Mouse (Mus musculus) CH12.LX (cell line): ENCODE results near the gene Hnf1a. TPM values are rescaled to one million over a fixed set of nuclear protein-coding genes. Genes with fewer than 3 reads are reported as not detected.

ENCODE experiments used
- DNase-seq: peaks from one replicate; pipeline ENCODE4 v3.0.0-alpha.2; 2013; ENCODE audit errors: extremely low read depth
- H3K27ac ChIP-seq: 2 replicates; pipeline ENCODE4 v1.5.1; 2012; ENCODE audit warnings: low read depth, mild to moderate bottlenecking, control low read depth, moderate library complexity; ENCODE audit not compliant: insufficient read depth
- H3K27me3 ChIP-seq: replicated peaks from 2 replicates; pipeline ENCODE3; 2012; ENCODE audit warnings: inconsistent platforms
- H3K36me3 ChIP-seq, 2 experiments: replicated peaks in 1 of 2; 2 replicates each; pipeline versions ENCODE3 to v1.6.1; 2012; ENCODE audit warnings: inconsistent platforms in 1 of 2, low read length in 1 of 2, mild to moderate bottlenecking in 1 of 2, mixed read lengths in 1 of 2, moderate library complexity in 1 of 2; ENCODE audit not compliant: control insufficient read depth in 1 of 2, insufficient read depth in 1 of 2
- H3K4me1 ChIP-seq, 2 experiments: 2 replicates each; pipeline ENCODE4 v1.6.1; 2012; ENCODE audit warnings: inconsistent platforms in 1 of 2, moderate library complexity in 1 of 2; ENCODE audit not compliant: insufficient read depth in 2 of 2, control insufficient read depth in 1 of 2
- H3K4me2 ChIP-seq: 2 replicates; pipeline ENCODE4 v1.6.1; 2012; ENCODE audit warnings: low read depth, mild to moderate bottlenecking, control low read depth; ENCODE audit not compliant: poor library complexity, insufficient read depth, severe bottlenecking
- H3K4me3 ChIP-seq, 3 experiments: fragments of 150-350 bp in 1 of 3; sonication (generic) in 1 of 3; replicated peaks in 1 of 3; 2 replicates each; pipeline versions ENCODE3 to v1.5.1; 2011 to 2012; ENCODE audit warnings: low read depth in 2 of 3, low read length in 2 of 3, mild to moderate bottlenecking in 2 of 3, moderate library complexity in 2 of 3, control low read depth in 1 of 3, improper control_type of control experiment in 1 of 3, inconsistent platforms in 1 of 3, mixed read lengths in 1 of 3; ENCODE audit not compliant: poor library complexity in 1 of 3
- H3K79me2 ChIP-seq: replicated peaks from 2 replicates; pipeline ENCODE4 v1.6.1; 2012; ENCODE audit warnings: mild to moderate bottlenecking, moderate library complexity; ENCODE audit not compliant: control insufficient read depth, poor library complexity, insufficient read depth, severe bottlenecking; ENCODE audit errors: extremely low read depth
- H3K9ac ChIP-seq: 2 replicates; pipeline ENCODE4 v1.6.1; 2012; ENCODE audit warnings: low read depth, mild to moderate bottlenecking, control low read depth, moderate library complexity; ENCODE audit not compliant: insufficient read depth
- H3K9me3 ChIP-seq: replicated peaks from 2 replicates; pipeline ENCODE3; 2012; ENCODE audit warnings: low read length, inconsistent platforms, mixed read lengths
- CHD1 ChIP-seq: IDR thresholded peaks from 2 replicates; pipeline ENCODE4 v1.6.1; 2012; ENCODE audit warnings: low read depth, low read length, improper control_type of control experiment, inconsistent platforms
- CHD2 ChIP-seq: IDR thresholded peaks from 2 replicates; pipeline ENCODE4 v1.6.1; 2011; ENCODE audit warnings: low read length, improper control_type of control experiment
- EP300 ChIP-seq: IDR thresholded peaks from 2 replicates; pipeline ENCODE4 v1.6.1; 2011; ENCODE audit warnings: low read length, improper control_type of control experiment
- ETS1 ChIP-seq: conservative IDR thresholded peaks from 2 replicates; pipeline ENCODE4 v1.6.1; 2012; ENCODE audit warnings: low read depth, mild to moderate bottlenecking, inconsistent platforms, low read length, improper control_type of control experiment, moderate library complexity
- HCFC1 ChIP-seq: IDR thresholded peaks from 2 replicates; pipeline ENCODE4 v1.6.1; 2012; ENCODE audit warnings: low read depth, mild to moderate bottlenecking, inconsistent platforms, low read length, improper control_type of control experiment
- JUN ChIP-seq: IDR thresholded peaks from 2 replicates; pipeline ENCODE4 v1.6.1; 2011; ENCODE audit warnings: low read depth, mild to moderate bottlenecking, low read length, improper control_type of control experiment, moderate library complexity; ENCODE audit not compliant: insufficient read depth
- MAZ ChIP-seq: IDR thresholded peaks from 2 replicates; pipeline ENCODE4 v1.6.1; 2012; ENCODE audit warnings: low read depth, mild to moderate bottlenecking, inconsistent platforms, low read length, improper control_type of control experiment, moderate library complexity
- MYC ChIP-seq: IDR thresholded peaks from 2 replicates; pipeline ENCODE4 v1.6.1; 2011; ENCODE audit warnings: low read depth, mild to moderate bottlenecking, improper control_type of control experiment, low read length
- NELFE ChIP-seq: IDR thresholded peaks from 2 replicates; pipeline ENCODE4 v1.6.1; 2011; ENCODE audit warnings: low read depth, low read length, improper control_type of control experiment
- PAX5 ChIP-seq: IDR thresholded peaks from 2 replicates; pipeline ENCODE4 v1.6.1; 2012; ENCODE audit warnings: low read length, inconsistent platforms, mixed read lengths
- RAD21 ChIP-seq: IDR thresholded peaks from 2 replicates; pipeline ENCODE4 v1.6.1; 2011; ENCODE audit warnings: low read depth, mild to moderate bottlenecking, low read length, improper control_type of control experiment, moderate library complexity
- SMC3 ChIP-seq: IDR thresholded peaks from 2 replicates; pipeline ENCODE4 v1.6.1; 2011; ENCODE audit warnings: low read depth, low read length, improper control_type of control experiment
- TCF12 ChIP-seq: IDR thresholded peaks from 2 replicates; pipeline ENCODE4 v1.6.1; 2014; ENCODE audit warnings: low read depth, mild to moderate bottlenecking, inconsistent platforms, low read length, improper control_type of control experiment
- USF1 ChIP-seq: IDR thresholded peaks from 2 replicates; pipeline ENCODE4 v1.6.1; 2014; ENCODE audit warnings: low read depth, mild to moderate bottlenecking, inconsistent platforms, low read length, improper control_type of control experiment
- USF2 ChIP-seq: conservative IDR thresholded peaks from 2 replicates; pipeline ENCODE4 v1.6.1; 2011; ENCODE audit warnings: low read depth, low read length, improper control_type of control experiment
- ZMIZ1 ChIP-seq: IDR thresholded peaks from 2 replicates; pipeline ENCODE4 v1.6.1; 2012; ENCODE audit warnings: low read depth, mild to moderate bottlenecking, inconsistent platforms, low read length, improper control_type of control experiment
- dilution Hi-C: fragments of 300-500 bp; cut with MboI; formaldehyde crosslinking; loops from 2 replicates; pipeline ENCODE4 v1.14.3; 2020; ENCODE audit warnings: low sequenced_read_pairs; ENCODE audit not compliant: extremely low pct_unique_long_range_greater_than_20kb, extremely low pct_ligation_motif_present
- in situ Hi-C: fragments of 300-500 bp; cut with MboI; formaldehyde crosslinking; loops from 3 replicates; pipeline ENCODE4 v1.14.3; 2019; ENCODE audit warnings: low sequenced_read_pairs, low pct_ligation_motif_present, low pct_unique_long_range_greater_than_20kb, mixed read lengths
- polyA plus RNA-seq: library from polyadenylated mRNA; unstranded; fragments of >175 nt; gene quantifications from 2 replicates; pipeline ENCODE4 v1.2.1, GENCODE M21; 2012; ENCODE audit warnings: low read depth; ENCODE audit not compliant: insufficient read length
- total RNA-seq, 2 experiments: library from RNA; depleted of rRNA; stranded (reverse); fragments of 300-350 nt in 1 of 2; fragments of >200 nt in 1 of 2; gene quantifications; 2 replicates each; pipeline ENCODE4 v1.2.3; 2012 to 2014

The Hnf1a gene
- total and polyA plus RNA-seq, 3 experiments = not detected

GRCm38 (mm10) chr5:115018270-115018669, 47.4 kb upstream of the Hnf1a start:
- dilution Hi-C loops (no loop called here), in situ Hi-C loops (no loop called here)
- no peak overlapping the region for H3K4me2 ChIP-seq
- no peak overlapping the region for H3K9ac ChIP-seq
- no peaks in the 10 kb centered on the region for H3K9me3 ChIP-seq
- H3K4me1 ChIP-seq = peaks cover 12 to 48% of the 10 kb centered on the region in 2 experiments
- peaks cover 2 to 20% of the 10 kb centered on the region in 2 experiments for H3K36me3 ChIP-seq
- DNase-seq = no peak
- H3K27me3 ChIP-seq = no peaks in the 10 kb centered on the region
- no peak overlapping the region for H3K27ac ChIP-seq
- TF ChIP-seq PAX5 (no peak), NELFE (no peak), USF1 (no peak), TCF12 (no peak), SMC3 (no peak)
- peaks cover 76% of the 10 kb centered on the region for H3K79me2 ChIP-seq
- H3K4me3 ChIP-seq = no peak overlapping the region

DNA sequence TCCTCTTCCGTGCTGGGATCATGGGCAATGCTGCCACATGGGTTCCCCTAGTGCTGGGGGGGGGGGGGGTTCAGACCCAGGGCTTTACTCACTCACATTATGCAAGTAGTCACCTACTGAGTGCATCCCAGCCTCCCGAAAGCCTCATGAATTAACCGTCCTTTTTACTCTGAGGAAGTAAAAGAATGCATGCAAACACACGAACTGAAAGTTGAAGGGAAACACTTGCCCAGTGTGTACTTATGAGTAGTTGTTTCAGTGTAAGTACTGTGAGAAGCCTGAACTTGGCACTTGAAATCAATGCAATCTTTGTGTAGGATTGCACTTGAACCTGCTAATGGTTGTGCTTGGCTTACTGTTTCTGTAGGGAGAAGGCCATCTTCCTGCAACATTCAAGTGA, 44.2 kb upstream of the Hnf1a start:
- no peak overlapping the region for H3K4me3 ChIP-seq
- peaks cover 2 to 12% of the 10 kb centered on the region in 2 experiments for H3K36me3 ChIP-seq
- H3K27me3 ChIP-seq = no peaks in the 10 kb centered on the region
- H3K9ac ChIP-seq = no peak overlapping the region
- DNase-seq = no peak
- TF ChIP-seq PAX5 = no peak
- TF ChIP-seq ZMIZ1 = no peak
- TF ChIP-seq CHD1 = no peak
- TF ChIP-seq USF1 = no peak
- no peak for TF ChIP-seq JUN
- TF ChIP-seq EP300 = no peak
- TF ChIP-seq NELFE = no peak
- no peak for TF ChIP-seq ETS1
- no peak for TF ChIP-seq MYC
- TF ChIP-seq CHD2 = no peak
- H3K4me1 ChIP-seq = peaks cover 17 to 63% of the 10 kb centered on the region in 2 experiments
- peaks cover 70% of the 10 kb centered on the region for H3K79me2 ChIP-seq
- H3K4me2 ChIP-seq = peak overlapping the region; percentile 14; the same call in 1 of the 2 replicates
- no peak overlapping the region for H3K27ac ChIP-seq
- no peaks in the 10 kb centered on the region for H3K9me3 ChIP-seq
- in situ Hi-C loops (no loop called here), dilution Hi-C loops (no loop called here)

DNA sequence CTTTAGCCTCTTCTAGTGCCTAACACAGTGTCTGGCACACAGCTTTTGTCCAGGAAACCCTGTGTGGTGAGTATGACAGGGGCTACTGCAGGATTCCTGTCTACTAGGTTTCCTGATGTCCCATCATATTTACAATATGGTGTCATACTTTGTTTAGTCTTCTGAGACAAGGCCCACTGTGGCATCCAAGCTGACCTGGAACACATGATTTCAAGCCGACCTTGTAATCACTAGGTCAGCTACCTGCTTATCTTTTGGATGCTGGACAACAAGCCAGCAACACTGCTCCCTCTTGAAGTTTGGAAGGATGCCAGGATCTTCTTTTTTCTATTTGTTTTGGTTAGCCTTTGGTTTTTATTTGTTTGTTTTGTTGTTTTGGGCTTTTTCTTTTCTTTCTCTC, 43.7 kb upstream of the Hnf1a start:
- H3K27ac ChIP-seq = no peak overlapping the region
- no peaks in the 10 kb centered on the region for H3K27me3 ChIP-seq
- no peak for DNase-seq
- no peak for TF ChIP-seq RAD21
- no peak for TF ChIP-seq MAZ
- TF ChIP-seq USF2 = no peak
- no peak for TF ChIP-seq HCFC1
- TF ChIP-seq, all 38 proteins: peak for 0
- no peak overlapping the region for H3K4me2 ChIP-seq
- dilution Hi-C loops = no loop called here
- no peak overlapping the region for H3K4me3 ChIP-seq
- H3K79me2 ChIP-seq = peaks cover 66% of the 10 kb centered on the region
- H3K9me3 ChIP-seq = no peaks in the 10 kb centered on the region
- H3K4me1 ChIP-seq = peaks cover 17 to 68% of the 10 kb centered on the region in 2 experiments
- H3K9ac ChIP-seq = no peak overlapping the region; the same call in 1 of the 2 replicates
- peaks cover 2 to 12% of the 10 kb centered on the region in 2 experiments for H3K36me3 ChIP-seq
- in situ Hi-C loops = no loop called here
